Mouse (Mus musculus): ENCODE measurements around the gene Ckm.

Gene Ckm

GRCm38 (mm10) chr7:19432475-19432874 lies 27.9 kb downstream of the Ckm start:
- DNase-seq (ENCODE audit: low spot score in 2 of 2) = no peak

- no peak for DNase-seq (ENCODE audit: low spot score in 2 of 2)
These were observed 31.7 kb downstream of the Ckm start for GRCm38 (mm10) chr7:19436276-19436675.

GRCm38 (mm10) chr7:19437048-19437447 lies 32.5 kb downstream of the Ckm start:
- no peak for DNase-seq (ENCODE audit: low spot score in 2 of 2)

GRCm38 (mm10) chr7:19441448-19442091 lies 37.0 kb downstream of the Ckm start:
- DNase-seq (ENCODE audit: low spot score in 2 of 2) = no peak

- DNase-seq (ENCODE audit: low spot score in 2 of 2) = peak; percentile 85 to 89
These were observed 38.8 kb downstream of the Ckm start for GRCm38 (mm10) chr7:19443344-19443743.

GRCm38 (mm10) chr7:19444801-19445200 lies 40.2 kb downstream of the Ckm start:
- DNase-seq (ENCODE audit: low spot score in 2 of 2) = no peak

GRCm38 (mm10) chr7:19447689-19448088 lies 43.1 kb downstream of the Ckm start:
- no peak for DNase-seq (ENCODE audit: low spot score in 2 of 2)

- DNase-seq (ENCODE audit: low spot score in 2 of 2) = no peak
These were observed 44.6 kb downstream of the Ckm start for GRCm38 (mm10) chr7:19449165-19449564.

- DNase-seq (ENCODE audit: low spot score in 2 of 2) = no peak
These were observed 50.6 kb downstream of the Ckm start for GRCm38 (mm10) chr7:19455186-19455585.

- no peak for DNase-seq (ENCODE audit: low spot score in 2 of 2)
These were observed 51.4 kb downstream of the Ckm start for GRCm38 (mm10) chr7:19455819-19456495.

GRCm38 (mm10) chr7:19456628-19457027 lies 52.1 kb downstream of the Ckm start:
- no peak for DNase-seq (ENCODE audit: low spot score in 2 of 2)

- DNase-seq (ENCODE audit: low spot score in 2 of 2) = no peak
These were observed 53.0 kb downstream of the Ckm start for GRCm38 (mm10) chr7:19457414-19458071.

GRCm38 (mm10) chr7:19458072-19458486 lies 53.5 kb downstream of the Ckm start:
- DNase-seq (ENCODE audit: low spot score in 2 of 2) = peak; percentile 58 to 76

GRCm38 (mm10) chr7:19458591-19459111 lies 54.1 kb downstream of the Ckm start, which contains the start of gene Mark4:
Mark4 (minus strand) TSS chr7:19458821.
- peak; percentile 58 to 77 for DNase-seq (ENCODE audit: low spot score in 2 of 2)

- DNase-seq (ENCODE audit: low spot score in 2 of 2) = no peak
These were observed 54.7 kb downstream of the Ckm start for GRCm38 (mm10) chr7:19459144-19459870.

GRCm38 (mm10) chr7:19460500-19460899 lies 55.9 kb downstream of the Ckm start:
- DNase-seq (ENCODE audit: low spot score in 2 of 2) = no peak

- DNase-seq (ENCODE audit: low spot score in 2 of 2) = peak; percentile 77 to 89
These were observed 56.9 kb downstream of the Ckm start for GRCm38 (mm10) chr7:19461488-19461887.

- no peak for DNase-seq (ENCODE audit: low spot score in 2 of 2)
These were observed 57.9 kb downstream of the Ckm start for GRCm38 (mm10) chr7:19462443-19462842.

GRCm38 (mm10) chr7:19462884-19463381 lies 58.4 kb downstream of the Ckm start, which contains the start of gene Exoc3l2:
Exoc3l2 (plus strand) TSS chr7:19463331.
- no peak for DNase-seq (ENCODE audit: low spot score in 2 of 2)

GRCm38 (mm10) chr7:19464367-19465307 lies 60.1 kb downstream of the Ckm start:
- DNase-seq (ENCODE audit: low spot score in 2 of 2) = no peak
